Mouse (Mus musculus) central nervous system, embryonic 11.5 days (tissue): ENCODE measurements around the gene Tyw3. TPM values are rescaled to one million over a fixed set of nuclear protein-coding genes. Genes with fewer than 3 reads are reported as not detected.

ENCODE experiments used
- polyA plus RNA-seq: library from polyadenylated mRNA; depleted of rRNA; stranded (reverse); fragments of >200 nt; gene quantifications from 2 replicates; pipeline ENCODE4 v1.2.3, GENCODE M21; 2012; rRNA removed

Tyw3 gene
- 26.5 and 38.1 TPM in 2 replicates for polyA plus RNA-seq

GRCm38 (mm10) chr3:154596934-154597554, at the start of gene Tyw3:
TSS of gene Tyw3 (minus strand) at chr3:154597104.

GRCm38 (mm10) chr3:154596488-154596933, 393 bp downstream of the Tyw3 start, which contains the start of gene Cryz:
TSS of gene Cryz (plus strand) at chr3:154596711.

Other genes with a start within 250 kb of the Tyw3 start
- 18.3 and 21.7 TPM in 2 replicates for gene Cryz, start 393 bp downstream of the Tyw3 start, polyA plus RNA-seq
- 0.77 and 0.84 TPM in 2 replicates for gene Erich3, start 66.8 kb upstream of the Tyw3 start, polyA plus RNA-seq